ENCODE assay signal across 8 mouse cellular contexts in genomic region chr10:66920761-66921684, GRCm38 (mm10).
DNase-seq lines count a peak whose midpoint lies in the region; ATAC-seq lines count a peak whose summit lies in the region.

No protein-coding gene starts in this region.

- peak; percentile 93 for DNase-seq in ZHBTc4 (ENCODE audit: low read depth, low spot score)
- DNase-seq in cerebellum, postnatal 36 days: peak; percentile 87
- DNase-seq in gastrocnemius, adult 18-20 months (ENCODE audit: low spot score): peak; percentile 94
- peak; percentile 90 for DNase-seq in hindbrain, embryonic 14.5 days (ENCODE audit: low spot score)
- DNase-seq in left cerebral cortex, adult 11 months (ENCODE audit: low spot score): peak; percentile 86
- peak; percentile 93 for DNase-seq in lung, postnatal 25 days (ENCODE audit: low spot score)
- peak; percentile 94 for DNase-seq in retina, postnatal 1 day
- no peak for DNase-seq in c-Kit-positive CD71-positive TER-119-positive erythroid progenitor cells, embryonic 14.5 days (ENCODE audit: low spot score)

- H3K4me1 ChIP-seq in hindbrain, embryonic 14.5 days (replicated peaks; ENCODE audit: control insufficient read depth, insufficient read depth, low read length): peaks cover 27% of the 10 kb centered on the region

- no peaks in the 10 kb centered on the region for H3K36me3 ChIP-seq in hindbrain, embryonic 14.5 days (replicated peaks; ENCODE audit: control insufficient read depth, insufficient read depth)

- H3K9me3 ChIP-seq in hindbrain, embryonic 14.5 days (ENCODE audit: control insufficient read depth, low read length): no peaks in the 10 kb centered on the region

- H3K4me3 ChIP-seq in hindbrain, embryonic 14.5 days (replicated peaks; ENCODE audit: low read length): no peak overlapping the region

- 6% methylated on average over 27 of the region's 27 CpGs for WGBS in hindbrain, embryonic 14.5 days

- peak overlapping the region; percentile 89 for H3K27ac ChIP-seq in hindbrain, embryonic 14.5 days

- H3K9ac ChIP-seq in hindbrain, embryonic 14.5 days: peak overlapping the region; percentile 17; the same call in 1 of the 2 replicates

- peak; percentile 87 for ATAC-seq in hindbrain, embryonic 14.5 days (ENCODE audit: low FRiP score)

- H3K4me2 ChIP-seq in hindbrain, embryonic 14.5 days (replicated peaks): peak overlapping the region; percentile 39

- no peaks in the 10 kb centered on the region for H3K27me3 ChIP-seq in hindbrain, embryonic 14.5 days (ENCODE audit: control insufficient read depth, insufficient read depth, low read length)
